Mouse (Mus musculus) midbrain, embryonic 12.5 days (tissue): Measurements from ENCODE around the gene Igfbp5. TPM values are rescaled to one million over a fixed set of nuclear protein-coding genes. Genes with fewer than 3 reads are reported as not detected.

Experiments
- ATAC-seq: fragments of 200-750 bp; cut with Nextera tagmentation; 2 replicates; pipeline ENCODE4 v1.8.0; 2017; ENCODE audit warnings: low read depth, moderate TSS enrichment, moderate library complexity; ENCODE audit not compliant: low FRiP score
- H3K27ac ChIP-seq: fragments of 300-500 bp; sonication (generic); replicated peaks from 2 replicates; pipeline ENCODE4 v1.5.1; 2016; ENCODE audit warnings: mild to moderate bottlenecking
- H3K27me3 ChIP-seq: fragments of 300-500 bp; sonication (generic); 2 replicates; pipeline ENCODE4 v1.6.1; 2016; ENCODE audit warnings: mild to moderate bottlenecking
- H3K36me3 ChIP-seq: fragments of 300-500 bp; sonication (generic); 2 replicates; pipeline ENCODE4 v1.6.1; 2016
- H3K4me1 ChIP-seq: fragments of 300-500 bp; sonication (generic); 2 replicates; pipeline ENCODE4 v1.6.1; 2016
- H3K4me2 ChIP-seq: fragments of 300-500 bp; sonication (generic); replicated peaks from 2 replicates; pipeline ENCODE4 v1.6.1; 2016; ENCODE audit warnings: mild to moderate bottlenecking, moderate library complexity
- H3K4me3 ChIP-seq: fragments of 300-500 bp; sonication (generic); 2 replicates; pipeline ENCODE4 v1.5.1; 2016; ENCODE audit warnings: mild to moderate bottlenecking
- H3K9ac ChIP-seq: fragments of 300-500 bp; sonication (generic); replicated peaks from 2 replicates; pipeline ENCODE4 v1.6.1; 2016; ENCODE audit warnings: mild to moderate bottlenecking, moderate library complexity
- H3K9me3 ChIP-seq: fragments of 300-500 bp; sonication (generic); 2 replicates; pipeline ENCODE4 v1.6.1; 2016; ENCODE audit warnings: mild to moderate bottlenecking
- WGBS: fragments of 180-500 bp; shearing (Covaris S2); methylation state at CpG from one replicate; pipeline ENCODE4 v1.1.7; 2016; 5-methylcytosine and 5-hydroxymethylcytosine counted together
- polyA plus RNA-seq: library from polyadenylated mRNA; unstranded; fragments of >200 nt; fragmentation: Nextera tagmentation; extraction: Ambion mirVana; gene quantifications from 2 replicates; pipeline ENCODE4 v1.2.1, GENCODE M21; 2016

The Igfbp5 gene
- polyA plus RNA-seq, 1 experiment from 2014 or later, result 31.1 TPM

DNA sequence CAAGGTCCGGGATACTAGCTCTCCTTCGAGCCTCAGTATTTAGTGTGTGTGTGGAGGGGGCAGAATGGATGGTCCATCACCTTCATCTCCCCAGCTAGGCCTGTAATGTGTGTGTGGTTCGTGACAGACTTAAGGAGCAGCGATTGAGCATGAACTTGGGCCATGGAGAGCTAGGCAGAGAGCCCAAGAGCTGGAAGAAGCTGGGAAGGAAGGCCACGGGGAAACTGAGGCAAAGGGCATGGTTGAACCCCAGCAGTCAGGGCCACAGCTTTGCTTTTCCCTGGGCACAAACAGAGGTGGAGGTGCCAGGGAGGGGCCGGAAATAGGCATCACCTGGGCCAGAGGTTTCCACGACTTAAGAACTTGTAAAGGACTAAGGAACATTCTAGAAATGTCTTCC is 17.5 kb downstream of the Igfbp5 start:
- H3K9ac ChIP-seq, result no peak overlapping the region
- no peak overlapping the region for H3K27ac ChIP-seq
- no peaks in the 10 kb centered on the region for H3K27me3 ChIP-seq
- H3K9me3 ChIP-seq, result no peaks in the 10 kb centered on the region
- peaks cover 23% of the 10 kb centered on the region for H3K4me1 ChIP-seq
- H3K4me2 ChIP-seq, result no peak overlapping the region
- WGBS, result 90% methylated on average over 7 of the region's 7 CpGs
- H3K4me3 ChIP-seq, result no peak overlapping the region
- ATAC-seq, result no peak
- H3K36me3 ChIP-seq, result peaks cover 8% of the 10 kb centered on the region

- ATAC-seq, result no peak
- Histone ChIP-seq H3K4me3 (no peak overlapping the region), H3K4me1 (peaks cover 23% of the 10 kb centered on the region), H3K4me2 (no peak overlapping the region), H3K27me3 (no peaks in the 10 kb centered on the region), H3K27ac (no peak overlapping the region), H3K9ac (no peak overlapping the region), H3K9me3 (no peaks in the 10 kb centered on the region), H3K36me3 (peaks cover 16% of the 10 kb centered on the region)
- WGBS, result 87% methylated on average over 19 of the region's 19 CpGs
Observed at GRCm38 (mm10) chr1:72856209-72856909, 18.3 kb downstream of the Igfbp5 start.

DNA sequence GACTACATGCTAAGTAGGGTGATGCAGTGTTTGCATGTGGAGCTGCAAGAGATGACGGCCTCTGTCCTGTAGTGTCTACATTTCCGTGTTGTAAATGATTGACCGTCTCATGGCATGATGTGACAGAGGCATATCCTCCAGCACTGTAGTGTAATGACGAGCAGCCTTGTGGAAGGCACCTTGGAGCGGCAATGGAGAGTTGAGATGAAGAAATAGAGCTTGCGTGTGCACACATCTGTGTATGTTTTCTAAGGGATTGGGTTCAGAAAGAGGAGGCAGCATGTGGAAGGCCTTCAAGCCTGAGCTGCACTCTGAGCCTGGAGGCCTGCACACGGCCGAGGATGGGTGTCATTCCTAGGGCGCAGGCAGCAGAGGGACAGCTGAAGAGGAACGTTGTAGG is 19.0 kb downstream of the Igfbp5 start:
- WGBS, result 85% methylated on average over 10 of the region's 10 CpGs
- H3K27ac ChIP-seq, result no peak overlapping the region

DNA sequence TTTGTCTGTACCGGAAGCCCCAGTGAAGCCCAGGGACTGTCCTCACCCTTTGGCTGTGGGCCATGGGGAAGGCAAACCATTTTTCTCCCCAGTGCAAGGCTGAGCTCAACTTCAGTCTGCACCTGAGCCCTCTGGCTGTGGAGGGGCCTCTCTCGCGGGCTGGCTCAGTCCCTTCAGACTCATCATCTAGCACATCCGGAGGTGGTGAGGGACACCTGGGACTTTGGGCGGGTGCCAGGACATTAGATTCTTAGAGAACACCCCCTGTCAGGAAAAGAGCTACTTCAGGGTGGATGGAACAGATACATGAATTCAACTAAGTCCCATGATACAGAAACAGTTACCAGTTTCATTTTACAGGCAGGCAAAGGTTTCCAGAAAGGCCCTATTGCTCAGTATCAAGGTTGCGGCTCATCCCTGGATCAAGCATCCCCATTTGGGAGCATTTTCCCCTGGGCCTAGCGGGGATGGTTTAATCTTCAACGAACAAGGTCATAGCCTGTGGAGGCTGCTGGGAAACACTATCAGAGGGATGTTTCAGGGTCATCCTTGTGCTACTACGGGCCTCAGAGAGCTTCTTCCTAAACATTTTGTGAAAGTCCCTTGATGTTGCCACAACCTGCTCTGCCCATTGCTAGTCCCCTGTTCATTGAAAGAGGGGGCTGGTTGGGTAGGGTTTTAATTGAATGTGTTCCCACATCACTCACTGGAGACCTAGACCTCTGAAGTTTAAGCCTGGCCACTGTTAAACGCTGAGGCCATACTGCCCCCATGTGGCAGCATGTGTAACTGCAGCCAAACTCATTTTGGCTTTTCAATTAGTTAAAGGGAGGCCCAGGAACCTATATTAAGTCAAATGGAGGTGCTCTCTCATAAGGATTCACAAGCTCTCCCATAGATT is 20.1 kb downstream of the Igfbp5 start:
- no peak overlapping the region for H3K27ac ChIP-seq
- H3K27me3 ChIP-seq, result no peaks in the 10 kb centered on the region
- ATAC-seq, result peak; percentile 48; the same call in 1 of the 2 replicates
- no peaks in the 10 kb centered on the region for H3K9me3 ChIP-seq
- 57% methylated on average over 10 of the region's 10 CpGs for WGBS
- H3K9ac ChIP-seq, result no peak overlapping the region
- peaks cover 34% of the 10 kb centered on the region for H3K36me3 ChIP-seq
- H3K4me3 ChIP-seq, result no peak overlapping the region
- no peak overlapping the region for H3K4me2 ChIP-seq
- H3K4me1 ChIP-seq, result peaks cover 22% of the 10 kb centered on the region

More for the DNA sequence above, 19.0 kb downstream of the Igfbp5 start:
- Histone ChIP-seq H3K4me3 (no peak overlapping the region), H3K9me3 (no peaks in the 10 kb centered on the region), H3K36me3 (peaks cover 23% of the 10 kb centered on the region), H3K27me3 (no peaks in the 10 kb centered on the region), H3K9ac (no peak overlapping the region), H3K4me1 (peaks cover 23% of the 10 kb centered on the region), H3K4me2 (no peak overlapping the region)
- no peak for ATAC-seq

- Histone ChIP-seq H3K4me1 (peaks cover 14% of the 10 kb centered on the region), H3K27ac (no peak overlapping the region), H3K27me3 (no peaks in the 10 kb centered on the region), H3K36me3 (peaks cover 42% of the 10 kb centered on the region), H3K9me3 (no peaks in the 10 kb centered on the region), H3K4me2 (no peak overlapping the region), H3K4me3 (no peak overlapping the region), H3K9ac (no peak overlapping the region)
- ATAC-seq, result no peak
- WGBS, result 71% methylated on average over 1 of the region's 1 CpGs
Observed at GRCm38 (mm10) chr1:72853759-72854158, 20.9 kb downstream of the Igfbp5 start.

DNA sequence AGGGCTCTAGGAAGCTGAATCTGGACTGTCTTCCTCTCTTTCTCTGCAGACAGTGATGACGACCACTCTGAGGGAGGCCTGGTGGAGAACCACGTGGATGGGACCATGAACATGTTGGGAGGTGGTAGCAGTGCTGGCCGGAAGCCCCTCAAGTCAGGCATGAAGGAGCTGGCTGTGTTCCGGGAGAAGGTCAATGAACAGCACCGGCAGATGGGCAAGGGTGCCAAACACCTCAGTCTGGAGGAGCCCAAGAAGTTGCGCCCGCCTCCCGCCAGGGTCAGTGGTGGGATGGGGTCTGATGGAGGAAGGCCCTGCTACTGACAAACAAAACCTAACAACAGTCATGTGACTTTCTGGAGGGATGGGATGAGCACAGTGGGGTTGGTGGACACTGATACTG is 25.6 kb downstream of the Igfbp5 start:
- no peaks in the 10 kb centered on the region for H3K4me1 ChIP-seq
- no peaks in the 10 kb centered on the region for H3K9me3 ChIP-seq
- H3K4me3 ChIP-seq, result no peak overlapping the region
- H3K27ac ChIP-seq, result no peak overlapping the region
- no peak for ATAC-seq
- no peak overlapping the region for H3K4me2 ChIP-seq
- H3K36me3 ChIP-seq, result peaks cover 70% of the 10 kb centered on the region
- H3K27me3 ChIP-seq, result no peaks in the 10 kb centered on the region
- WGBS, result 95% methylated on average over 8 of the region's 8 CpGs
- H3K9ac ChIP-seq, result no peak overlapping the region

DNA sequence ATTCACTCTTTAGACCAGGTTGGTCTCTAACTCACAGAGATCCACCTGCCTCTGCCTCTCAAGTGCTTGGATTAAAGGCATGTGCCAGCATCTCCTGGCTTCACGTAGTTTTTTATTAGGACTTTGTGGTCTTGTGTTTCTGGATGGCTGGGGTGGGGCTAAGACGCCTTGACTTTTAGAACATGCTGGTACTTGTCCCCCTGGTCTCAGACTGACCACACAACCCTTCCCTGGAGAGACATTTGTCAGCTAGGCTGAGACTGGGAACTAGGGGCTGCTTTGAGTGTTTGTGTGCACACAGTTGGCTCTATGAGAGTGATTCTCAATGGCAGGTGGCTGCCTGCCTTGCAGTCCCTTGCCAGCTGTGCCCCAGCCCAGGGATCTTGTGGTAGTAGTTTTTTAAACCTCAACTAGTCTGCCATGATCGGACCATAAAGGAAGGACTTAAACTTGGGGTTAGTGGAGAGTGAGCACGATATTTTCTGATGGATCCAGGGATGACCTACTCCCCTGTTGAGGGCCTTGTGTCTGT is 26.8 kb downstream of the Igfbp5 start:
- Histone ChIP-seq H3K27me3 (no peaks in the 10 kb centered on the region), H3K36me3 (peaks cover 73% of the 10 kb centered on the region), H3K4me2 (no peak overlapping the region), H3K4me3 (no peak overlapping the region), H3K27ac (no peak overlapping the region), H3K9me3 (no peaks in the 10 kb centered on the region), H3K4me1 (no peaks in the 10 kb centered on the region), H3K9ac (no peak overlapping the region)
- ATAC-seq, result no peak
- WGBS, result 94% methylated on average over 4 of the region's 4 CpGs

GRCm38 (mm10) chr1:72844675-72845074 is 30.0 kb downstream of the Igfbp5 start:
- Histone ChIP-seq H3K27ac (no peak overlapping the region), H3K9ac (no peak overlapping the region), H3K27me3 (no peaks in the 10 kb centered on the region), H3K36me3 (peaks cover 53% of the 10 kb centered on the region), H3K9me3 (no peaks in the 10 kb centered on the region), H3K4me2 (no peak overlapping the region), H3K4me3 (no peak overlapping the region), H3K4me1 (no peaks in the 10 kb centered on the region)
- WGBS, result 94% methylated on average over 6 of the region's 6 CpGs
- ATAC-seq, result no peak

GRCm38 (mm10) chr1:72842666-72843459 is 31.8 kb downstream of the Igfbp5 start:
- Histone ChIP-seq H3K27ac (no peak overlapping the region), H3K9me3 (no peaks in the 10 kb centered on the region), H3K9ac (no peak overlapping the region), H3K4me1 (no peaks in the 10 kb centered on the region), H3K4me2 (no peak overlapping the region), H3K36me3 (peaks cover 51% of the 10 kb centered on the region), H3K4me3 (no peak overlapping the region), H3K27me3 (no peaks in the 10 kb centered on the region)
- WGBS, result 87% methylated on average over 18 of the region's 18 CpGs
- ATAC-seq, result no peak

GRCm38 (mm10) chr1:72839791-72840190 is 34.9 kb downstream of the Igfbp5 start:
- no peaks in the 10 kb centered on the region for H3K4me1 ChIP-seq
- H3K27me3 ChIP-seq, result no peaks in the 10 kb centered on the region
- H3K9ac ChIP-seq, result no peak overlapping the region
- no peak overlapping the region for H3K27ac ChIP-seq
- 87% methylated on average over 7 of the region's 7 CpGs for WGBS
- no peaks in the 10 kb centered on the region for H3K9me3 ChIP-seq
- no peak overlapping the region for H3K4me2 ChIP-seq
- H3K4me3 ChIP-seq, result no peak overlapping the region
- peaks cover 60% of the 10 kb centered on the region for H3K36me3 ChIP-seq
- ATAC-seq, result no peak

DNA sequence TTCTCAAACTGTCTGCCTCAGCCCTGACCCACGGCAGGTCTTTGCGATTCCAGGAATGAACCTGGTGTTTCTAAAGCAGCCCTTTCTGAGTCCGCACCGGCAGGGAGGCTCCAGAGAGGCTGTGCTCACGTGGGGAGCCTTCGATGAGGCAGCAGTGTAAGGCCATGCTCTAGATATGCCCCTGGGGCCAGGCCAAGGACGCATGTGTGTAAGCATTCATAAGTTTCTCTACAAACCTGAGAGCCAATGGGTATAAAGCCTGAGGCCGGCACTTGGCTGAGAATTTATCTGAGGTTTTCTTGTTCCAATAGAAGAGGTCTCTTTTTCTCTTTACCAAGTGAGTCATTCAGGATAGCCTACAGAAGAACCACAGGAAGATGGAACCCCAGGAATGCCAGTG is 35.3 kb downstream of the Igfbp5 start:
- Histone ChIP-seq H3K27me3 (no peaks in the 10 kb centered on the region), H3K9ac (no peak overlapping the region), H3K9me3 (no peaks in the 10 kb centered on the region), H3K4me2 (no peak overlapping the region), H3K27ac (no peak overlapping the region), H3K4me3 (no peak overlapping the region), H3K4me1 (no peaks in the 10 kb centered on the region), H3K36me3 (peaks cover 59% of the 10 kb centered on the region)
- no peak for ATAC-seq
- WGBS, result 87% methylated on average over 8 of the region's 8 CpGs
